Mouse (Mus musculus) Muller cell, postnatal 12 days (primary cell): ENCODE measurements around the gene Sclt1.

Experiments used
- DNase-seq: peaks from one replicate; pipeline ENCODE4 v3.0.0-alpha.2; 2015; ENCODE audit errors: inconsistent ontology term

Sclt1 gene

DNA sequence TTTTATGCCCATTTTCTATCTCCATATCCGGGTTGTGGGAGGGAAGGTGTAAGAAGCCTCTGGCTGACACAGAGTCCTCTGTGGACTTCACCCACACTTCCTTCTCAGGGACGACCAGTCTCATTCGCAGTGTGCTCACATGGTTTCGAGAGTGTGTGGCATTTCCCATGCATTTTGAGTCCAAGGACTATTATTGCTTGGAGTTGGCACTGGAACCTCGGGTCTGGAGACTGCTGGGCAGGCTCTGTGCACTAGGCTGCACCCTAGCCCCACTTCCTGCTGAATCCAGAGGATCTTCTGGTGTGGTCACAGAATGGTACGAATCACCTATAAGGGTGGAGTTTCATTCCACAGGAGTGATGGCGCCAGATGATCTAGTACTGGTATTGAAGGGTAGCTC lies 155.4 kb downstream of the Sclt1 start:
- DNase-seq: no peak

DNA sequence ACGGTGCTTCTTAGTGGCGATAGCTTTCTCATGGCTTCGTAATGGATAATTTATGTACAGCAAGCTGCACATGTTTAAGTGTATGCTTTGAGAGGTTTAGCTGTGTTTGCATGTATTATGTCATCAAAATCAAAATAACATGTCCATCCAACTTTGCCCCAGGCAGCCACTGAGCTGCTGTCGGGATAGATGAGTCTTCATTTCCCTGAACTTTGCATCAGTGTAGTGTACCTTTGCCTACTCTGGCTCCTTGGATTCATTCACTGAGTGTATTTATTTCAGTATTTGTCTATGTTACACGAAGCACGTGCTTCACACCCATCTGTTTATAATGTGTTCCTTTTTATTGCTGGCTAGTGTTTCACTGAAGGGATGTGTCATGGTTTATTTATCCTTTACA lies 156.0 kb downstream of the Sclt1 start:
- DNase-seq: no peak

DNA sequence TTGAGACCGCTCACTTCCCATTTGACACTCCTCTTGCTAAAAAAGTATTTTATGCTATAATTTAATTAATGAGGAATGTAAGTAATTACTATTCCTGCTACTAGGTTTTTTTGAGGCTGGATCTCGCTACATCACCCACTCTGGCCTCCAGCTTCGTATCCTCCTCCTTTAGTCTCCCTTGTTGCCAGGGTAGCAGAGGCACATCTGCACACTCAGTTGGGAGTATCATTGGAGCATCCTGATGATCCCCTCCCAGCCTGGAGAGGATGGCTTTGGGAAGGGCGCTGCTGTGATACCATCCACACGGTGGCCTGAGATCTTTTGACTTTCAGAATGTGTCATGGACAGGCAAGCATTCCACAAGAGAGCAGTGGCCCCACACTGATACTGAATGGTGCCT lies 156.8 kb downstream of the Sclt1 start:
- DNase-seq: no peak

DNA sequence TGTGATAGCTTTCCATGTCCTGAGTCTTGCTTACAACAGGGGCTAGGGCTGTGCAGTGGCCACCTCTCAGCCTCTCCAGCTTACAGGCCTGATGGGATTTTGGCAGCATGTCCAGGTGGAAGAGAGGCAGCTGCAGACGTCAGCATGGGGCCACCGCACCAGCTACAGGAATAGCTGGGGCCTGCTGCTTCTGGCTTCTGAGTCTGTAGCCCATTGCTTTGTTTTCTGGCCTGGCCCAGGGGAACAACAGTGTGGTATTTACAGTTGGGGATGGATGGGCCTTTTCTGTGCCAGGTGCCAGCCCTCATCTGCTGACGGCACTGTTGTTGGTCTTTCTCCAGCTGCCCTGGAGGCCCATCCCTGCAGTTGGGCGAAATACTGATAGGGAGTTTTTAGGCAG lies 158.7 kb downstream of the Sclt1 start:
- DNase-seq: peak; percentile 68

DNA sequence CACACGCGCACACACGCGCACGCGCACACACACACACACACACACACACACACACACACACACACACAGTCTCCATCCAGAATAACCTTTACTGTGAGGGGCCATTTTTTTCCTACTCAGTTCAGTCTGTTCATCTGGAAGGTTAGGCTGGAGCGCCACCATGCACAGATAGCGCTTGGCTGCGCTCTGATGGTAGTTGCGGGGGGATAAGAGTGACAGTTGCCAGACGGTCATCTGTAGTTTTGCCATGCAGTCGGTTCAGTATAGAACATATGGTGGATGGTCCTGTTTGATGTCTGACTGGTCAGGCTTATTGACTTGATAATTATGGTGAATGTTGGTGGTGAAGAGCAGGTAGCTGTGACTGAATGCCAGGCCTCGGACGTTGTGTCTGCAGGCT lies 159.2 kb downstream of the Sclt1 start:
- DNase-seq: no peak

DNA sequence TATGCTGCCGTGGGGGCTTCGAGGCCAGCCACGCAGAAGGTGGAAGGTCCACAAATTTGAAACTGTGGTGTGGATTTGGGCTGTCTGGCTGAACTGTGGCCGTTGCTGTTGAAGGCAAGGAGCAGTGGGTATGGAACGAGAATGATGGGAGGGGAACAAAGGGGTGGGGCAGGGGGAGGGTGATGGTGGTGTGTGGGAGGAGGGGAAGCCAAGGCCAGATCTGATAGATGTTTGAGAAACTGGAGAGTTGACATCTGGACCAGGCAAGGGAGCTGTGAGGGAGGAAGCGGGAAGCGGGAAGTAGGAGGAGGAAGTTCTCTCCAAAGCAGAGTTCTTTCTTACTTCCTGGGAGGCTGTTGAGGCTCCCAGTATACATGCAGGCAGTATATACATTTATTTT lies 160.1 kb downstream of the Sclt1 start:
- DNase-seq: no peak

DNA sequence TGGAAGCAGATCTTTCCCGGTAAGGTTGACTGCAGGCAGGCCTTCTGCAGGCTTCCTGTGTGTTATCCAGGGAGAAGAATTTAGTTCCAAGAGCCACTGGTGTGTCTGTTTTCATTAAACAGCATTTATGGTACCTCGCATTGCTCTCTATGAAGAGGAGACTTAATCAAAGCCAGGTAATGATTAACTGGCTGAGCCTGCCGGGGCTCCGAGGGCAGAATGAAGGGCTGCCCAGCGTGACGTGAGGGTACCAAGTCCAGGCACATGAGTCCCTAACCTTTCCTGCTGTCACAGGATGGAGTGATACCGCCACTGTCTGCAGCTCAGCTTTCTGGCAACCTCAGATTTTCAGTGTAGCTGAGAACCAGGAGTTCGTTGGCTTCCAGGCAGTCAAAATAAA lies 160.9 kb downstream of the Sclt1 start:
- DNase-seq: no peak

DNA sequence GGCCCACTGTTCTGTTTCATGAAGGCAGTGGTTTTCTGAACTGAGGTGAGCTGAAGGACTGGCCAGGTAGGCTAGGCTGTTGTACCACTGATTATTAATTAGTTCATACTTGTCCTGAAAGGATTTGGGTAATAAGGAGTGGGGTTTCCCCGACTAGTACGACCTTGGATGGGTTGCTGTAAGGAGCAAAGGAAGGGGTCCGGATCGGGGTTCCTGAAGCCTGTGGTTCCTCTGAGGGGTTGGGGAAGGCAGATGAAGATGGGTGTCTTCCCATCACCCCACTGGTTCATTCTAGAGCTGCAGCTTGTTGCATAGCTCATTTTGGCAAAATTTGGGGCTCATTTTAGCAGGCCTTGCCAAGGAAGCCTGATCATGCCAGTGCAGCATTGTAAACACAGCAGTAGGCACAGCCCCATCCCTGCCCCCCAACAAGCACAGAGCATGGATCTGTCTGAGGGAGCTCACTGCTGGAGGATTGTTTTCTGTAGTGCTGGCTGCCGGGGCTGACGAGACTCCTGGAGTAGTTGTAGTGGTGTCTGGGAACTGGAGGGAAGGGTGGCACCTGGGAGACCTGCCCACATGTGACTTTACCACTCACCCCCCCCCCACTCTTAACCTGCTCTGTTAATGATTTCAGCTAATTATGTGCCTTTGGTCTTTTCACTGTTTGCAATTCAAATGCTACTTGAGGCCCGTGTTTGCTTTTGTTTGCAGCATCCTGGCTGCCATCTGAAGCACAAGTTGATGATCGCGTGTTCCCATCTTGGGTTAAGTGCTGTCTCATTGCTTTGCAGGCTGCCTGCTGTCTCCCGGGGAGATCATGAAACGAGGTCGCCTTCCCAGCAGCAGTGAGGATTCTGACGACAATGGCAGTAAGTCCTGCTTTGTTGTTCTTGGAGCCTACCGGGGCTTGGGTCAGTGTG lies 161.7 kb downstream of the Sclt1 start:
- DNase-seq: no peak

DNA sequence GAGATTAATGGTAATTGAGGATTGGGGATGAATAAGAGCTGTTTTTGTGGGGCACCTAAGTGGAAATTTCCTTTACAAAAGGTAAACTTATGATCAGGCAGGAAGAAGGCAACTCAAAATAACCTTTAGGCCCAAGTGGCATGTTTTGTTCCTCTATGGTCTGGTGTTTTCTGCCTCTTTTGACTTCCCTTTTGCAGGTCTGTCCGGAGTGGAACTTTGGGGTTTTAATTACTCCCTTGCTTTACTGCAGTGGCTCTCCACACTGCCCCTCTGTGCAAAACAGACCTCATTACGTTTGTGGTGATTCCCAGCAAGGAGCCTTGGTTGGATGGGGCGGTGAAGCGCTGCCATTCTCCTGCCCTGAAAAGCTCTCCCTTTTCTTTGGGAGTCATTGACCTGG lies 162.4 kb downstream of the Sclt1 start:
- no peak for DNase-seq

DNA sequence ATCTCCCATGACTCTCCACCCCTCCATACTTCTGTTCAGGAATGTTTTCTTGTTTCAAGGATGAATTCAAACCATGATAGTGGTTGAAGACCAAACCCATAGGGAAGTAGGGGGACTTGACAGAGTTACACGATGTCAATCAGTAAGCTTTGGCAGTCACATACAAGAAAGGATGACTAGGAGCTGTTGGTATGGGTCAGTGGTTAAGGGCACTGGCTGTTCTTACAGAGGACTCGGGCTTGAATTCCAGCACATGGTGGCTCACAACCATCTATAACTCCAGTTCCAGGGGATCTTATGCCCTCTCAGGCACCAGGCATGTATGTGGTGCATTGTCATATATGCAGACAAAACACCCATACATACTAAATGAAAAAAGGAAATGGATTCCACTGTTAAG lies 165.1 kb downstream of the Sclt1 start:
- DNase-seq: no peak
